Mouse (Mus musculus) hindbrain, postnatal 0 days (tissue): ENCODE data around the gene Topbp1. TPM values are rescaled to one million over a fixed set of nuclear protein-coding genes. Genes with fewer than 3 reads are reported as not detected.

Source experiments
- ATAC-seq: fragments of 200-750 bp; cut with Nextera tagmentation; 2 replicates; pipeline ENCODE4 v1.8.0; 2017; ENCODE audit warnings: mild to moderate bottlenecking, moderate TSS enrichment, moderate library complexity
- DNase-seq: peaks from one replicate; pipeline ENCODE4 v3.0.0-alpha.2; 2015; ENCODE audit warnings: low spot score
- H3K27ac ChIP-seq: fragments of 300-500 bp; sonication (generic); 2 replicates; pipeline ENCODE4 v1.5.1; 2014; ENCODE audit warnings: mild to moderate bottlenecking
- H3K27me3 ChIP-seq: fragments of 300-500 bp; sonication (generic); 2 replicates; pipeline ENCODE4 v1.6.1; 2014; ENCODE audit warnings: low read length, mixed read lengths; ENCODE audit not compliant: insufficient read depth
- H3K36me3 ChIP-seq: fragments of 300-500 bp; sonication (generic); 2 replicates; pipeline ENCODE4 v1.6.1; 2014; ENCODE audit warnings: low read length, mixed read lengths; ENCODE audit not compliant: insufficient read depth
- H3K4me1 ChIP-seq: fragments of 300-500 bp; sonication (generic); 2 replicates; pipeline ENCODE4 v1.6.1; 2014; ENCODE audit warnings: antibody characterized with exemption, low read length, mixed read lengths; ENCODE audit not compliant: insufficient read depth
- H3K4me2 ChIP-seq: fragments of 300-500 bp; sonication (generic); 2 replicates; pipeline ENCODE4 v1.6.1; 2014; ENCODE audit warnings: low read depth, mild to moderate bottlenecking, low read length, moderate library complexity, mixed read lengths
- H3K4me3 ChIP-seq: fragments of 300-500 bp; sonication (generic); 2 replicates; pipeline ENCODE4 v1.5.1; 2014; ENCODE audit warnings: low read length
- H3K9ac ChIP-seq: fragments of 300-500 bp; sonication (generic); replicated peaks from 2 replicates; pipeline ENCODE4 v1.6.1; 2014; ENCODE audit warnings: mild to moderate bottlenecking, low read length, moderate library complexity, mixed read lengths
- H3K9me3 ChIP-seq: fragments of 300-500 bp; sonication (generic); 2 replicates; pipeline ENCODE4 v1.6.1; 2016; ENCODE audit warnings: low read length, mixed read lengths
- CTCF ChIP-seq: IDR thresholded peaks from 2 replicates; pipeline ENCODE4 v1.5.1; 2016; ENCODE audit warnings: antibody characterized with exemption, control low read depth, low read depth
- WGBS: fragments of 180-500 bp; shearing (Covaris S2); extraction: QIAGEN DNeasy Blood & Tissue Kit; methylation state at CpG from one replicate; pipeline ENCODE4 v1.1.7; 2014; 5-methylcytosine and 5-hydroxymethylcytosine counted together
- polyA plus RNA-seq: library from polyadenylated mRNA; unstranded; fragments of >200 nt; fragmentation: Nextera tagmentation; extraction: Ambion mirVana; gene quantifications from 2 replicates; pipeline ENCODE4 v1.2.1, GENCODE M21; 2015
- total RNA-seq: library from RNA; depleted of rRNA; stranded (reverse); fragments of >200 nt; gene quantifications from 2 replicates; pipeline ENCODE4 v1.2.3, GENCODE M21; 2014

Topbp1 gene
- total and polyA plus RNA-seq, 2 experiments from 2014 or later = 21.3 to 24.9 TPM

DNA sequence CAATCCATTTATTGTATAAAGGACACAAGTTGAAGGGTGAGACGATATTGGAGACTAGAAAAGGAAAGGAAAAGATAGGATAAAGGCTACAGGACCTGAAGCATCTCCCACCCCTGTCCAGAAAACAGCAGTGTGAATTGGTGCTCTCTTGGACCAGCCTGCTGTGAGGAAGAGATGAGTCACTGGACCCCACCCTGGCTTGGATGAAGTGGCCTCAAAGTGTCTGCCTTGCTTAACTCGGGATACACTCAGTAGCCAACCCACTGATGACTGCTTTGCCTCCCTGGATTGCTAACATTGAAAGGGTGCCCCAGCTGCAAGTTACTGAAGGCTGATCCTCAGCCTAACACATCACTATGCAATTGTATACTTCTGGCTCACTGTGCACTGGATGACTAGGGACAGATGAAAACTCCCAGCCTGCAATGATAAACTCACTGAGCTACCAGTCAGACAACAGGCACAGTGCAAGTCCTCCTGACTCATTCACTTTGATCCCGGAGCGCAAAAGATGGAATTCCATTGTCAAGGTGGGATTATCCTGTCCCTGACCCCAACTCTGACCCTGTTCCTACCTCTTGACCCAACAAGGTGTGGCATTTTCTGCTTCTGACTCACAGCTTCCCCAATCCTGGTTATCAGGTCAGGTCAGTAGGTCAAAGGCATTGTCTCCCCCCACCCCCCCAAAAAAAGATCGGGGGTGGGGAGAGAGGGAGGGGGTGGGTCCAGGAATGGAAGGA lies 67.4 kb downstream of the Topbp1 start:
- Histone ChIP-seq H3K36me3 (no peaks in the 10 kb centered on the region), H3K27me3 (no peaks in the 10 kb centered on the region), H3K4me1 (no peaks in the 10 kb centered on the region), H3K4me2 (no peak overlapping the region), H3K27ac (no peak overlapping the region), H3K9me3 (no peaks in the 10 kb centered on the region), H3K9ac (no peak overlapping the region), H3K4me3 (no peak overlapping the region)
- TF ChIP-seq CTCF = no peak
- 82% methylated on average over 5 of the region's 5 CpGs for WGBS
- DNase-seq (no peak), ATAC-seq (no peak)

DNA sequence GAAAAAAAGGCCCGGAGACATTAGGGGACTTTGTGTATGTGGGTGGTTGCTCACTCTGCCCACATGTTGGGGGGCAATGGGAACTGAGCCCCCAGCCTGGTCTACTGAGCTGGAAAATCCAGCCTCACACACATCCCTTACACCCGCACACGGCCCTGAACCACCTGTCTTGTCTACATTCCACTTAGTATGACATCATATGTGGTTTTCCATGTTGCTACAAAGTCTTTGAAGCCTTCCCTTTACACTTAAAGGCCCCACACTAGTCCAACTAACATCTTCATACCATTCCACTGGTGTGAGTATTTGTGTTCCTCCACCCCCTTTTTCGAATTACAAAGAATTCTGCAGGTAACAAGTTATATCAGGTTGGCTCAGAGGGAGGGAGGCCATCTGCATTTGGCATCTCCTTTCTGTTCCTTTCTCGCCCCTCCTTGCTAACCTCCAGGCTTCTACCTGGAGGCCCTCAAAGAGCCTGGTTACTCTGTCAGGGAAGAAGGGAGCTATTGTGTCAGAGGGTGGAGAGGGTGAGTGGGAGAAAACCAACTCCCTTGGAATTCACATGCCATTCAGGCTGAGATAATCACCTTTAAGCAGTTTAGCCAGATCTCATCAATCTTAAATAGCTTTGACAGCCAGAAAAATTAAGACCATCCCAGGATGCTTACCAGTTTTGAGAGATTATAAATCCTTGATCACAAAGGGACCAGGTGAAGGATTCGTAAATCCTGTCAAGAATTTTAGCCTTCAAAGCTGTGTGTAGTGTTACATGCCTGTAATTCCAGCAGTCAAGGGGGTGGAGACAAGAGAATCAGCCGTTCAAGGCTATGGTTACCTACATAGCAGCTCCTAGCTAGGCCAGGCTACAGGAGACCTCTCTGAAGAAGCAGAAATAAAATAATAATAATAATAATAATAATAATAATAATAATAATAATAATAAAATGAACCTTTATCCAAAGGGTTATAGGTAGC lies 71.6 kb downstream of the Topbp1 start:
- Histone ChIP-seq H3K27me3 (no peaks in the 10 kb centered on the region), H3K9me3 (no peaks in the 10 kb centered on the region), H3K9ac (no peak overlapping the region), H3K27ac (no peak overlapping the region), H3K4me3 (no peak overlapping the region), H3K4me2 (no peak overlapping the region), H3K4me1 (no peaks in the 10 kb centered on the region), H3K36me3 (no peaks in the 10 kb centered on the region)
- DNase-seq = no peak
- TF ChIP-seq CTCF = no peak
- WGBS = 72% methylated on average over 7 of the region's 7 CpGs
- no peak for ATAC-seq

DNA sequence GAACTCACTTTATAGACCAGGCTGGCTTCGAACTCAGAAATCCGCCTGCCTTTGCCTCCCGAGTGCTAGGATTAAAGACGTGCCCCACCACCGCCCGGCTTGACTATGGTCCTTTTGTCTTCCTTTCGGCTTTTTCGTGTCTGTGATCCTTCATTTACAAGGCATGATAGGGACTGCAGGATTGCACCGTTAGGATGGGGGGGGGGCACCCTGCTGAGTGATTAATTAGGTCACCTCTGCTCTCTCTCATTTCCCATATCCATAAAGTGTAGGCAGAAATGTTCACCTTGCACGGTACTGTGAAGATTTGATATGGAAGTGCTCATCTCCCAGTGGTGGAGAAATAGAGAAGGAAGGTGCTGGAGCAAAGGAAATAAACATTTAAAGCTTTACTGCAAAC lies 73.7 kb downstream of the Topbp1 start:
- WGBS = 50% methylated on average over 10 of the region's 10 CpGs
- no peak for ATAC-seq
- Histone ChIP-seq H3K27me3 (no peaks in the 10 kb centered on the region), H3K9me3 (no peaks in the 10 kb centered on the region), H3K36me3 (no peaks in the 10 kb centered on the region), H3K9ac (no peak overlapping the region), H3K4me3 (no peak overlapping the region), H3K4me1 (no peaks in the 10 kb centered on the region), H3K27ac (no peak overlapping the region), H3K4me2 (no peak overlapping the region)
- DNase-seq = peak; percentile 18
- TF ChIP-seq CTCF = no peak

- TF ChIP-seq CTCF = no peak
- H3K4me3 ChIP-seq = no peak overlapping the region
- H3K9ac ChIP-seq = no peak overlapping the region
- ATAC-seq (no peak), DNase-seq (no peak)
- H3K36me3 ChIP-seq = no peaks in the 10 kb centered on the region
- H3K4me2 ChIP-seq = no peak overlapping the region
- no peaks in the 10 kb centered on the region for H3K4me1 ChIP-seq
- no peaks in the 10 kb centered on the region for H3K9me3 ChIP-seq
- H3K27me3 ChIP-seq = no peaks in the 10 kb centered on the region
- H3K27ac ChIP-seq = no peak overlapping the region
- 83% methylated on average over 9 of the region's 9 CpGs for WGBS
Measured at GRCm38 (mm10) chr9:103379199-103379598, 74.2 kb downstream of the Topbp1 start.

GRCm38 (mm10) chr9:103380566-103380965 lies 75.6 kb downstream of the Topbp1 start:
- Histone ChIP-seq H3K27me3 (no peaks in the 10 kb centered on the region), H3K4me3 (no peak overlapping the region), H3K27ac (no peak overlapping the region), H3K4me1 (no peaks in the 10 kb centered on the region), H3K9ac (no peak overlapping the region), H3K9me3 (no peaks in the 10 kb centered on the region), H3K4me2 (no peak overlapping the region), H3K36me3 (no peaks in the 10 kb centered on the region)
- no peak for DNase-seq
- WGBS = 77% methylated on average over 4 of the region's 4 CpGs
- ATAC-seq = no peak
- no peak for TF ChIP-seq CTCF

DNA sequence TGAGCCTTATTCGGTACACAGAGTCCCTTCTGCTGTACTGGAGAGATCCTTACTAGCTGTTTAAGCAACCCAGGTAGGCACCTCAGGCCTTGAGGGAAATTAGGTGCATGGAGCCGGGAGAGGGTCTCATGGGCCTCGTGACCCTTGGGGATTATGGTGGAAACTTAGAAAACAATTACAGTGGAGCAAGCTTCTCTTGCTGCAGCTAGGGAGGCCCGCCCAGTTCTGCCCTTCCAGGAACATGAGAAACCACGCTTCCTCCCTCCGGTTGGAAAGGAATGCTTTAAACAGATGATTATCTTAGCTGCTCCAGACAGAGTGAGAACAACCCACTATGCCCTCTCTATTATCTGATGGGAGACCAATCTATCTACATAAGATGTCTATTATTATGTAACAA lies 78.0 kb downstream of the Topbp1 start:
- H3K4me3 ChIP-seq = no peak overlapping the region
- no peak overlapping the region for H3K9ac ChIP-seq
- H3K27ac ChIP-seq = no peak overlapping the region
- ATAC-seq = no peak
- 78% methylated on average over 6 of the region's 6 CpGs for WGBS
- DNase-seq = no peak
- no peak overlapping the region for H3K4me2 ChIP-seq
- H3K4me1 ChIP-seq = peaks cover 3% of the 10 kb centered on the region; the same call in 1 of the 2 replicates
- no peak for TF ChIP-seq CTCF
- no peaks in the 10 kb centered on the region for H3K36me3 ChIP-seq
- no peaks in the 10 kb centered on the region for H3K9me3 ChIP-seq
- no peaks in the 10 kb centered on the region for H3K27me3 ChIP-seq
